Mouse (Mus musculus): Measurements from ENCODE around the gene Akap3. TPM values are rescaled to one million over a fixed set of nuclear protein-coding genes. Genes with fewer than 3 reads are reported as not detected.

Akap3 gene
- not detected for total RNA-seq (2023)

DNA sequence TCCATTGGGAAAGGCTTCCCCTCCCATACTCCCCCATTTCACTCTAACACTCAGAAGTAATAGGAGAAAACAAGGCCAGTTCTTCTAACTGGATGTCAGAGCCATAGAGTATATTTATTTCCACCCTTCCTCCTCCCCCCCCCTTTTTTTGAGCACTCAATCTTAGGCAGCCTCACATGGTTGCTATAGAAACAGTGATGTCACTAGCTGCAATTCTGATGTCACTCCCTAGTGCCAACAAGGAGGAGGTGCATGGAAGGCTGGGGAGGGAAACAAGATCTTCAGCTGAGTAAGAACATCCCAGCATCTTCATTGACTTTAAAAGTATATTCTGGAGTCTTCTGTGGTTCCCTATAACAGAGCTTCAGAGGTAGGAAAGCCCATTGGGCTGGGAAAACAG lies at the start of gene Akap3:
TSS of gene Akap3 (plus strand) at position 218 of the 400 bp plus-strand sequence.

DNA sequence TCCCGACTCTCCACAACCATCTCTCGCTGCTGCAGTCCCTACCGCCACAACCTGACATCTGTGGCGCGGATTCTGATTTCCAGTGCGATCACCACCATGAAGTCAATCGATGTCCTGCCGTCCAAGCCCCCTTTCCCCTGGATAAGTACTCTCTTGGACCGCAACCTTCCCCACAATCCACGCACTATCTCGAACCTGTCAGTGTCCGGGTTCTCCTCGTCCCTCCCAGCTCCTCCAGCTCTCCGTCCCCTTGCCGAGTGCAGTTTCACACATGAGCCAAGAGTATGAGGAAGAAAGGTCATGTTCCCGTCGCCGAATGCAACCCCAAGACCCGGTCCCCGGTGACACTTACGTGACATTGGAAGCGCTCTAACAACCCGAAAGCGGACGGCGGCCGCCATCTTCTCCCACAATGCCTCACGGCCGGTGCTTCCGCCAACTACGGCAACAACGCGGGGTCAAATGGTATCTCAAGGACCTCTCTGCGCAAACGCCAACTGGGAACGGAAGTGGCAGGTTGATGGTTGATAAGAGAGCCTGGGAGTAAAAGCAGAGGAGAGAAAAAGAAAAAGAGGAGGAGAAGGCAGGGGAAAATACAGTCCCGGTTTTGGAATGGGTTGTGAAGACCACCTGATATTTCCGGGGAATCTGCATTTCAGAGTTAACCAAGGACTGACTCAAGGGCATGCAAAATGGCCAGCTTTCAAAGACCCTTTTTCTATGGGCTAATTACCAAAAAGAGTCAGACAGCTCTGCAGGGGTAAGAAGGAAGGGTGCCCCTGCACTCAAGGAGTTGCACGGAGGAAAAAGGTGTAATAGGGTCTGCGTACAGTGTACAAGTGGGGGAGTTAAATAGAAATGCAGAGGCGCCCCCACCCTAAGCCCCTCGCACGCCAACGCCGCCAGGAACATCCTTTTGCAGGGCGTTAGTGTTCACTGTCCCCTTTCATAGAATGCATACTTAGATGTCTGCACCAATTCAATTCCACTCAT lies 3.9 kb upstream of the Akap3 start, which contains the start of gene Ndufa9:
TSS of gene Ndufa9 (minus strand) at position 425 of the 993 bp plus-strand sequence.

DNA sequence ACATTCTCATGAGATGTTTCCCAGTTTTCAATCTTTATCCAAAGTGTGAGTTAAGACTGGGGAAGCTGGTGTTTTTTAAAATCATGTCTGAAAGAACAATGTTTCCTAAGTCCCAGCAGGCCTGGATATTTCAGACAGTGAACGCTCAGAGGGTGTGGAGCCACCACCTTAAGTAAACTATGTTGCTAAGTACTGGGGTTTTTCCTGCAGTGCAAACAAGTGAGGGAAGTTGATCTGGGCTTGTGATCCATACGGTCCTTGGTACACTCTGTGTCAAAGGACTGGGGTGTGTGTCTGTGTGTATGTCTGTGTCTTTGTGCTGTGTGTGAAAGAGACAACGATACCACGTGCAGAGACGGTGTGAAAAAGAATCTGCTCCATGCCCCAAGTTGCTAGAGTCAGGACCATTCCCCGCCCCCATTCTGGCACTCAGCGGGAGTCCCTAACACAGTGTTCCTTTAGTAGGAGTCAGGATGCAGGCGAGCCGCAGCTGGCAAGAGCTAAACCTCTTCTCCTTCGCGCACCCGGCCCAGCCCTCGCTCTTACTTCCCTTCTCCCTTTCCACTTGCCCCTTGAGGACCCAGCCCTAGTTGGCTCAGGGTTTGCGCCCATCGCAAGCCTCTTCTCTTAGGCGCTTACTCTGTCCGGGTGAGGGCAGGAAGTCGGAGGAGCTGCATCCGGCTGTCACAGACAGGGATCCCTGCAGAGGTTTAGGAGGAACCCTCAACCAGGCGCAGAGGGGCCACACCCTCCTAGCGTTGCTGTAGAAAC lies 68.4 kb downstream of the Akap3 start, which contains the start of gene Dyrk4:
TSS of gene Dyrk4 (minus strand) at position 729 of the 771 bp plus-strand sequence.

Other genes with a start within 250 kb of the Akap3 start
- gene Kcna1, start 206.7 kb upstream of the Akap3 start, total RNA-seq (2023), result not detected
- gene Kcna6, start 112.4 kb upstream of the Akap3 start, total RNA-seq (2023), result 0.56 TPM
- gene Ndufa9, start 4.0 kb upstream of the Akap3 start, total RNA-seq (2023), result 65.2 TPM
- 0.68 TPM for gene Dyrk4, start 68.7 kb downstream of the Akap3 start, total RNA-seq (2023)
- 1.7 TPM for gene Rad51ap1, start 86.5 kb downstream of the Akap3 start, total RNA-seq (2023)
- gene D6Wsu163e, start 86.9 kb downstream of the Akap3 start, total RNA-seq (2023), result 22.8 TPM
- gene Fgf6, start 162.5 kb downstream of the Akap3 start, total RNA-seq (2023), result not detected
- not detected for gene Fgf23, start 219.8 kb downstream of the Akap3 start, total RNA-seq (2023)

Data from CD4-positive naive resting alpha-beta T cell, adult 57 days (primary cell).